In the genomic region with DNA sequence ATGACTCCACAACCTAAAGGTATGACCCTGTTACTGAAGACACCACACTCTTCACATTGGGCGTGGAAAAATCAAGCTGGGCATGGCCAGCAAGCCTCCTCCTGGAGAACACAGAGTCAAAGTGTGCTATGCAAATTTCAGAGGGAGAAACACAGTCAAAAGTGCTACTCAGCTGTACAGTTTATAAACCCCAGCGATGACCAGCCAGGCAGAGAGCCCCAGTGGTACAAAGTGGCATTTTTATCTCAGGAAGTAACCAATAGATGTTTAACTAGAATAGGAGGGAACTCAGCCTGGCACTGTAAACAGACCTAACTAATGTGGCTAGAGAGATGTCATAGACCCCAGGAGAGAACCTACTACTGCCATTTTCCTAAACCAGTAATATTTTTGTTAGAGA, we compare ENCODE assay signal across 20 mouse cellular contexts.
DNase-seq lines count a peak whose midpoint lies in the region; ATAC-seq and TF ChIP-seq lines count a peak whose summit lies in the region.
"Had no signal": no experiment of that assay in that cellular context is flagged by ENCODE, and none has a peak within 500 bp of the region (broad histone marks: within the 10 kb centered on the region; RNA-seq: fewer than 3 reads in every experiment).

No protein-coding gene starts in this region.

- peak; percentile 6 for DNase-seq in CD4-positive, CD25-positive, alpha-beta regulatory T cell, adult 2 months (ENCODE audit: low read depth, low spot score)
- no peak for DNase-seq in layer of hippocampus, adult 2 months (ENCODE audit: low spot score in 2 of 2)
- no peak for DNase-seq in layer of hippocampus, adult 11-12 months (ENCODE audit: low spot score)
- peak; percentile 48 to 54 for DNase-seq in spleen, postnatal 36 days (ENCODE audit: low spot score in 2 of 2)
- DNase-seq in spleen, adult 18-20 months = no peak
- DNase-seq in gastrocnemius, postnatal 36 days = no peak
- DNase-seq: adrenal gland, postnatal 10 days; cerebellum, adult 11 months; cerebellum, adult 8-10 months; cerebellum, postnatal 14 days; embryo, embryonic 11 days; heart, adult 18-20 months; heart, postnatal 10 days; heart, postnatal 4 days had no signal

- intact Hi-C loops in gastrocnemius, postnatal 36 days (cut with DNase I) = no loop called here

- TF ChIP-seq CTCF in layer of hippocampus, adult 2 months (conservative IDR thresholded peaks at IDR 0.05) = peak; percentile 10; the same call in 1 of the 2 replicates

- H3K27ac ChIP-seq in layer of hippocampus, adult 2 months = no peak overlapping the region
- H3K27ac ChIP-seq: embryonic facial prominence, embryonic 12.5 days; hindbrain, embryonic 12.5 days had no signal

- no peak for ATAC-seq in CD4-positive, CD25-positive, alpha-beta regulatory T cell, adult 4 months
- ATAC-seq: forebrain, embryonic 15.5 days; hindbrain, embryonic 16.5 days had no signal

- no peak overlapping the region for H3K4me3 ChIP-seq in layer of hippocampus, adult 2 months
- H3K4me3 ChIP-seq: embryonic facial prominence, embryonic 12.5 days; forebrain, embryonic 15.5 days; heart, embryonic 10.5 days; hindbrain, embryonic 12.5 days had no signal

Comparison
In these comparisons a context has a peak if more than half of its experiments do, and no peak if none do; other contexts are left out.
1. DNase-seq: peak in CD4-positive, CD25-positive, alpha-beta regulatory T cell, adult 2 months (single experiment) and spleen, postnatal 36 days (2 of 2); none in layer of hippocampus, adult 2 months (0 of 2), layer of hippocampus, adult 11-12 months (single experiment), spleen, adult 18-20 months (0 of 2) and gastrocnemius, postnatal 36 days (0 of 2).